Mouse (Mus musculus) testis, postnatal 10 days (tissue): Measurements from ENCODE around the gene 1810010H24Rik.
"Not testable (repeated sequence)": the region's sequence is repeated elsewhere in the genome, so short reads cannot be mapped to it uniquely, and the experiment has no call there.

ENCODE experiments used
- DNase-seq: peaks from one replicate; pipeline ENCODE4 v3.0.0; 2021; ENCODE audit warnings: low spot score

Gene 1810010H24Rik

GRCm38 (mm10) chr11:107014020-107014585 is 11.4 kb upstream of the 1810010H24Rik start:
- DNase-seq, result peak; percentile 61

GRCm38 (mm10) chr11:107014597-107015309 is 10.7 kb upstream of the 1810010H24Rik start:
- DNase-seq, result peak; percentile 56

GRCm38 (mm10) chr11:107015535-107016187 is 9.8 kb upstream of the 1810010H24Rik start:
- not testable (repeated sequence) for DNase-seq

GRCm38 (mm10) chr11:107016893-107017292 is 8.6 kb upstream of the 1810010H24Rik start:
- no peak for DNase-seq

- DNase-seq, result no peak
Measured at GRCm38 (mm10) chr11:107017339-107017886, 8.1 kb upstream of the 1810010H24Rik start.

- peak; percentile 65 for DNase-seq
Measured at GRCm38 (mm10) chr11:107018606-107019005, 6.9 kb upstream of the 1810010H24Rik start.

- DNase-seq, result no peak
Measured at GRCm38 (mm10) chr11:107019318-107019717, 6.2 kb upstream of the 1810010H24Rik start.

- not testable (repeated sequence) for DNase-seq
Measured at GRCm38 (mm10) chr11:107019722-107020121, 5.8 kb upstream of the 1810010H24Rik start.

- DNase-seq, result no peak
Measured at GRCm38 (mm10) chr11:107022050-107022683, 3.3 kb upstream of the 1810010H24Rik start.

GRCm38 (mm10) chr11:107024406-107024805 is 1.1 kb upstream of the 1810010H24Rik start:
- DNase-seq, result no peak

- no peak for DNase-seq
Measured at GRCm38 (mm10) chr11:107026554-107027430, 1.3 kb downstream of the 1810010H24Rik start.

GRCm38 (mm10) chr11:107027431-107028274 is 2.2 kb downstream of the 1810010H24Rik start:
- peak; percentile 90 for DNase-seq

GRCm38 (mm10) chr11:107028275-107028618 is 2.8 kb downstream of the 1810010H24Rik start:
- no peak for DNase-seq

GRCm38 (mm10) chr11:107028754-107029153 is 3.3 kb downstream of the 1810010H24Rik start:
- DNase-seq, result no peak

- no peak for DNase-seq
Measured at GRCm38 (mm10) chr11:107029536-107029935, 4.1 kb downstream of the 1810010H24Rik start.

GRCm38 (mm10) chr11:107031635-107032034 is 6.2 kb downstream of the 1810010H24Rik start:
- no peak for DNase-seq

GRCm38 (mm10) chr11:107034085-107034810 is 8.8 kb downstream of the 1810010H24Rik start:
- no peak for DNase-seq

- DNase-seq, result no peak
Measured at GRCm38 (mm10) chr11:107039417-107039816, 13.9 kb downstream of the 1810010H24Rik start.

- DNase-seq, result no peak
Measured at GRCm38 (mm10) chr11:107041396-107041795, 15.9 kb downstream of the 1810010H24Rik start.

GRCm38 (mm10) chr11:107043361-107043760 is 17.9 kb downstream of the 1810010H24Rik start:
- no peak for DNase-seq
